Mouse (Mus musculus): ENCODE results near the gene Prss38.

DNA sequence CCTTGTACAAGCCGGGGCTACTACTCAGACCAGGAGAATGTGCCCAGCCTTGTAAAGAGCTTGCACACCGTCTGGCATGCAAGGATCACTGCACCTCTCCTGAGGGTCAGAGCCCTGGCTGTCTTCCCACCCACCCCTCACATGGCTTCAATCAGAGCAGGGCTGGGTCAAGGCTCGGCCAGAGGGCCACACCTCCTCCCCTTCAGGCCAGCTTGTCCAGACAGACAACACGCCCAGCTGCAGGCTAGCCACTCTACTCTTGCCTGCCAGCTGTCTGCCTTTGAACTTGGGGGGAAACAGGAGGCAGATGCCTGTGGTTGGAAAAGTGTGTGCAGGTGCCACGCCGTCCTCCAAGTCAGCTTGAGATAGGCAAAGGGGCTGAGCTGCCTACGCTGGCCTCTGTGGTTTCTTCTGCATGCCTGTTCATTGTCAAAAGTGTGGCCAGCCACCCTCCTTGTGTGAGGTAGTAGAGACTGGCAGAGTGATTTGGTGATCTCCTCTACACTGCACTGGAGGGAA lies 9.0 kb upstream of the Prss38 start:
- TF ChIP-seq GATA1 (IDR thresholded peaks at IDR 0.05; ENCODE audit: borderline replicate concordance, low read length) (no peak), FLI1 (IDR thresholded peaks at IDR 0.05; ENCODE audit: low read length) (no peak)

Measured in megakaryocyte, embryonic 14.5 days (primary cell).